Mouse (Mus musculus): ENCODE measurements around the gene St6galnac4. TPM values are rescaled to one million over a fixed set of nuclear protein-coding genes. Genes with fewer than 3 reads are reported as not detected.
A peak's percentile ranks its signal among the peaks of the same experiment; 100 is the strongest.

The St6galnac4 gene
- polyA plus RNA-seq, 1 experiment from 2014 or later = 36.5 TPM

DNA sequence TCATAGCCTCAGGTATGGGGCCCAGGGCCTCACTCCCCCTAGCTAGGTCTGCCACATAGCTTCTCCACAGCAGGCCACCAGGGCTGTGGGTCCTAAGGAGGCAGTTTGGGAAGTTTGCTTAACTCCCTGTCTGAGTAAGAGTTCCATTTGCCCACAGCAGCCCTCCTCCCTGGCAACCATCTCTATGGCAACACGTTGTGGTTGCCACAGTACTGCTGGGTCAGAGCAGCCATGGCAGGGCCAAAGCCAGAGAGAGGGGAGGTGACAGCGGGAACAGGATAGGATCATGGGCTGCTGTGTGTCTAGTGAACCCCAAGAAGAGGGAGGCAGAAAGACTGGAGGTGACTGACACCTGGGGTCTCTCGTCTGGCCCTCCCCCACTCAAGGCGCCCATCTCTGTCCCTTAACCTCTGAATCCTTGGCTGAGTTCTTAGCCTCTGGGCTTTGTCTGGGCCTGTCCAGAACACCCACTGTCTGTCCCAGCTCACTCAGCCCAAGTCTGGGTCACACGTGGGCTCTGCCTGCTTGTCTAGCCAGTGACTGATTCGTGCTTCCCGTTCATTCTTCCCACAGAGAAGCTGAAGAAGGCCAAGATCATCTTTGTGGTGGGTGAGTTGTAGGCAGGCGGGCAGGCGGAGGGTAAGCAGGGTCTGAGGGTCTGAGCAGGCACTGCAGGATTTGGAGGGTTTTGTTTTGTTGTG lies 42.5 kb downstream of the St6galnac4 start:
- Histone ChIP-seq H3K4me1 (peaks cover 70% of the 10 kb centered on the region), H3K27ac (replicated peaks) (peak overlapping the region; percentile 84), H3K9me3 (replicated peaks) (no peaks in the 10 kb centered on the region), H3K36me3 (no peaks in the 10 kb centered on the region), H3K9ac (no peak overlapping the region), H3K4me2 (replicated peaks) (peak overlapping the region; percentile 19), H3K27me3 (no peaks in the 10 kb centered on the region), H3K4me3 (replicated peaks) (0 out of 2 replicates have a peak overlapping the region, but pooled peaks have one; percentile 4)
- 41% methylated on average over 9 of the region's 9 CpGs for WGBS
- ATAC-seq (ENCODE audit: insufficient number of reproducible peaks, low FRiP score, low TSS enrichment, low read depth) = peak; percentile 25; the same call in 1 of the 2 replicates

DNA sequence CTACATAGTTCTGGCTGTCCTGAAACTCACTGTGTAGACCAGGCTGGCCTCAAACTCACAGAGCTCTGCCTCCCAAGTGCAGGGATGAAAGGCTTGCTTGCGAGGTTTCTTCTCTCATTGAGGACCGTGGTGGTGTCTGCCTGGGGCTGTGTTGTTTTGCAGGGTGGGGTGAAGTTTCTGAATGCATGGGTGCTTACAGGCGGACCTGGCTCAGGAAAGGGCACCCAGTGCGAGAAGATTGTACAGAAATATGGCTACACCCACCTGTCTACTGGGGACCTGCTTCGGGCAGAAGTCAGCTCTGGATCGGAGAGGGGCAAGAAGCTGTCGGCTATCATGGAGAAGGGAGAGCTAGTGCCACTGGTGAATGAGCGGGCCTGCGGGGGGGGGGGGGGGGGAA lies 43.1 kb downstream of the St6galnac4 start:
- 76% methylated on average over 8 of the region's 9 CpGs for WGBS
- Histone ChIP-seq H3K9me3 (replicated peaks) (no peaks in the 10 kb centered on the region), H3K27ac (replicated peaks) (no peak overlapping the region), H3K9ac (no peak overlapping the region), H3K4me1 (peaks cover 69% of the 10 kb centered on the region), H3K4me2 (replicated peaks) (no peak overlapping the region), H3K27me3 (no peaks in the 10 kb centered on the region), H3K4me3 (replicated peaks) (no peak overlapping the region), H3K36me3 (no peaks in the 10 kb centered on the region)
- no peak for ATAC-seq (ENCODE audit: insufficient number of reproducible peaks, low FRiP score, low TSS enrichment, low read depth)

DNA sequence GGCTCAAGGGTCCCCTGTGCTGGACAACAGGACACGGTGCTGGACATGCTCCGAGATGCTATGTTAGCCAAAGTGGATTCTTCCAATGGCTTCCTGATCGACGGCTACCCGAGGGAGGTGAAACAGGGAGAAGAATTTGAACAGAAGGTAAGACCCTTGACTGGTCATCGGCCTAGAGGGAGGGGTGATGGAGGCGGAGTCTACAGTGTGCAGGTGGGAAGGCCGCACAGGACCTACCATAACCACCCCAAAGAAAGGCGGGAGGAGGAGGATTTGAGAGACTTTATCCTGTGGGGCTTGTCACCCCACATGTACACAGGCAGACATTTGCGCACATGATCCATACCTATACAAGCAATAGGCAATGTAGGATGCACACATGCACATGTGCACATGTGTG lies 44.2 kb downstream of the St6galnac4 start:
- Histone ChIP-seq H3K9me3 (replicated peaks) (no peaks in the 10 kb centered on the region), H3K36me3 (no peaks in the 10 kb centered on the region), H3K4me1 (peaks cover 59% of the 10 kb centered on the region), H3K4me2 (replicated peaks) (no peak overlapping the region), H3K4me3 (replicated peaks) (no peak overlapping the region), H3K27me3 (no peaks in the 10 kb centered on the region), H3K27ac (replicated peaks) (no peak overlapping the region), H3K9ac (no peak overlapping the region)
- no peak for ATAC-seq (ENCODE audit: insufficient number of reproducible peaks, low FRiP score, low TSS enrichment, low read depth)
- WGBS = 84% methylated on average over 10 of the region's 10 CpGs

DNA sequence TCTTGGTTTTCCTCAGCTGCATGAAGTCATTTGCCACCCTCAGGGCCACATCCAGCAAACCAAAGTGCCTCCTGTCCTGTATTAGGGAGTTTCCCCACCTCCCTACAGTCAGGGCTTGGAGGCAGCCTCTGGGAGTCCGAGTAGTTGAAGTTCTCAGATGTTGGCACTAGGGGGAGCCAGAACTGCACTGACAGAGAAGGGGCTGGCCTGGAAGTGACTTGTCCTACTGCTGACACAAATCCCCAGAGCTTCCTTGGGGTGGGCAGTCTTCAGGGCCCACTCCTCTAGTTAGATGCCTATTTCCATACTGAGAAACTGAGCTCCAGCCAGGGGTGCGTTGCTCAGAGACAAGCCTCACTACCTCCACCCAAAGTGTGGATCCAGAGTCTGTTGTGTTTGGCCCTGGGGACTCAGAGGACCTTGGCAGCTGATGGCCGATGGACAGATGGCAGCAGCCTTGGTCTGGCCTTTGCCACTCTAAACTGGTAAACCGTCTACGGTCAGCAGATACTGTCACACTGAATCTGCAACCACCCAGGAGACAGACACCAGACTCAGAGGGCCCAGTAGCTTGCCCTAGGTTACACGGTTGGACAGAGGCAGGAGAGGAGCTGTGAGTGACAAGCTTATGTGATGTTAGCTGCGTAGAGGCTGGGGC lies 45.0 kb downstream of the St6galnac4 start:
- no peak overlapping the region for H3K27ac ChIP-seq (replicated peaks)
- ATAC-seq (ENCODE audit: insufficient number of reproducible peaks, low FRiP score, low TSS enrichment, low read depth) = no peak; the same call in 1 of the 2 replicates
- peaks cover 51% of the 10 kb centered on the region for H3K4me1 ChIP-seq
- no peaks in the 10 kb centered on the region for H3K9me3 ChIP-seq (replicated peaks)
- H3K4me3 ChIP-seq (replicated peaks) = no peak overlapping the region
- H3K9ac ChIP-seq = no peak overlapping the region
- no peaks in the 10 kb centered on the region for H3K36me3 ChIP-seq
- no peaks in the 10 kb centered on the region for H3K27me3 ChIP-seq
- 42% methylated on average over 7 of the region's 7 CpGs for WGBS
- H3K4me2 ChIP-seq (replicated peaks) = no peak overlapping the region

GRCm38 (mm10) chr2:32633660-32634059 lies 46.8 kb downstream of the St6galnac4 start:
- ATAC-seq (ENCODE audit: insufficient number of reproducible peaks, low FRiP score, low TSS enrichment, low read depth) = no peak
- WGBS = 71% methylated on average over 5 of the region's 5 CpGs
- H3K27ac ChIP-seq (replicated peaks) = peak overlapping the region; percentile 40; the same call in 1 of the 2 replicates

GRCm38 (mm10) chr2:32634277-32635105 lies 47.6 kb downstream of the St6galnac4 start:
- H3K27ac ChIP-seq (replicated peaks) = no peak overlapping the region
- no peaks in the 10 kb centered on the region for H3K27me3 ChIP-seq
- H3K4me2 ChIP-seq (replicated peaks) = no peak overlapping the region
- H3K36me3 ChIP-seq = no peaks in the 10 kb centered on the region
- H3K4me1 ChIP-seq = peaks cover 35% of the 10 kb centered on the region
- no peak for ATAC-seq (ENCODE audit: insufficient number of reproducible peaks, low FRiP score, low TSS enrichment, low read depth)
- H3K9me3 ChIP-seq (replicated peaks) = no peaks in the 10 kb centered on the region
- 82% methylated on average over 10 of the region's 10 CpGs for WGBS
- no peak overlapping the region for H3K4me3 ChIP-seq (replicated peaks)
- H3K9ac ChIP-seq = no peak overlapping the region

More at GRCm38 (mm10) chr2:32633660-32634059, 46.8 kb downstream of the St6galnac4 start:
- H3K9me3 ChIP-seq (replicated peaks) = no peaks in the 10 kb centered on the region
- H3K36me3 ChIP-seq = no peaks in the 10 kb centered on the region
- H3K4me1 ChIP-seq = peaks cover 43% of the 10 kb centered on the region
- no peak overlapping the region for H3K9ac ChIP-seq
- H3K4me3 ChIP-seq (replicated peaks) = no peak overlapping the region
- H3K27me3 ChIP-seq = no peaks in the 10 kb centered on the region
- no peak overlapping the region for H3K4me2 ChIP-seq (replicated peaks)

DNA sequence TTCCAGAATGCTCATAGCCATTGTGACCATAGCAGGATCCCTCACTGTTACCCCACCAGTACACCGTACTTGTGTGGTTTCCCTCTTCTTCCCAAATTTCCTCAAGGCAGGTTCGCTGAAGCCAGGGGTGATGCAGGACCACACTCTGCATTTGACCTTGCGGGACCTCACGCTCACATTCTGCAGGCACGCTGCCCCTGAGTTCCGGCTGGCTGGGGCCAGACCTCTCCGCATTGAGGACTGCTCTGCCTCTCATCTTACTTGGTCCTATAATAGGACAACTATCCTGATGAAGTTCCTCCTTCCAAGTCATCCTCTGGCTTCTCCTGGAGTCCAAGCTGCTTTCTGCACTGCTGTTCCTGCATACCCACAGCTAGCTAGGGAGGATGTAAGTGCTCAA lies 49.7 kb downstream of the St6galnac4 start:
- no peak overlapping the region for H3K4me2 ChIP-seq (replicated peaks)
- H3K9me3 ChIP-seq (replicated peaks) = no peaks in the 10 kb centered on the region
- no peak overlapping the region for H3K9ac ChIP-seq
- H3K4me1 ChIP-seq = peaks cover 29% of the 10 kb centered on the region
- H3K4me3 ChIP-seq (replicated peaks) = no peak overlapping the region
- H3K27me3 ChIP-seq = no peaks in the 10 kb centered on the region
- 78% methylated on average over 7 of the region's 7 CpGs for whole genome bisulfite sequencing
- H3K36me3 ChIP-seq = no peaks in the 10 kb centered on the region
- no peak for ATAC-seq (ENCODE audit: insufficient number of reproducible peaks, low FRiP score, low TSS enrichment, low read depth)
- H3K27ac ChIP-seq (replicated peaks) = no peak overlapping the region

DNA sequence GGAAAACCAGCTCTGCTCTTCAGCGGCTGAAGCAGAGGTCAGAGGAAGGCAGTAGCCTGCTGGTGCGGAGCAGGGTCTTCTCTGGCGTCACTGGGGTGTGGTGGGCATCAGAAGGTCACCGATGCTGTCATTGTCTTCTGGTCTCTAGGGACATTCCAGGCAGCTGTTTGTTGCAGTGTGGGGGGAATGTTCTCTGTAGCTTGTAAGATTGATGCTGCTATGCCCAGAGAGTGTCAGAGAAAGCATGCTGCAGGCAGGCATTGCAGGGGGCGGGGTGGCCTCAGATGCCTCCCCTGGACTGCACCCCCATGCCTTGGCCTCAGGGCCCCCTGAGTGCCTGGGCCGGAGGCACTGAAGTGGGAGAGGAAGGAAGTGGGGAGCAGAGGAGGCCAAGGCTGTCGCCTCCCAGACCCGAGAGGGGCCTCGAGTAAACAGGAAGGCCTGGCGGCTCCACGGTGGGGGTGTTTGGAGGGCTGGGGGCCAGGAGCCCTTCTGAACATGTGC lies 50.9 kb downstream of the St6galnac4 start:
- Histone ChIP-seq H3K36me3 (no peaks in the 10 kb centered on the region), H3K9ac (no peak overlapping the region), H3K27me3 (no peaks in the 10 kb centered on the region), H3K4me1 (peaks cover 29% of the 10 kb centered on the region), H3K4me2 (replicated peaks) (no peak overlapping the region), H3K9me3 (replicated peaks) (no peaks in the 10 kb centered on the region), H3K4me3 (replicated peaks) (no peak overlapping the region), H3K27ac (replicated peaks) (peak overlapping the region; percentile 41; the same call in 1 of the 2 replicates)
- peak; percentile 60 for ATAC-seq (ENCODE audit: insufficient number of reproducible peaks, low FRiP score, low TSS enrichment, low read depth)
- WGBS = 15% methylated on average over 11 of the region's 11 CpGs

DNA sequence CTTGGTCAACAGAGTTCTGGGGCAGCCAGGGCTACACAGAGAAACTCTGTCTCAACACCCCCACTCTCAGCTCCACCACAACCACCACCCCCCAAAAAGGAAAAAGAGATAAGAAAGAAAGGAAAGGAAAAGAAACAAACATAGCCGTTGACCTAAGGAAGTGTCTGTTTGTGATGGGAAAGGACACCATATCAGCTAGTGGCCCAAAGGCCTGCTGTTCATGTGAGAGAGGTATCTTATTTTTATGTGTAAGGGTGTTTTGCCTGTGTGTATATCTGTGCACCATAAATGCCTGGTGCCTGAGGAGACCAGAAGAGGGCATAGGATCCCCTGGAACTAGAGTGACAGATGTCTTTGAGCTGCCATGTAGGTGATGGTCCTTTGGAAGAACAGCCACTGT lies 52.7 kb downstream of the St6galnac4 start:
- Histone ChIP-seq H3K9ac (no peak overlapping the region), H3K27me3 (no peaks in the 10 kb centered on the region), H3K27ac (replicated peaks) (no peak overlapping the region), H3K4me3 (replicated peaks) (no peak overlapping the region), H3K4me1 (peaks cover 20% of the 10 kb centered on the region), H3K4me2 (replicated peaks) (no peak overlapping the region), H3K36me3 (no peaks in the 10 kb centered on the region), H3K9me3 (replicated peaks) (no peaks in the 10 kb centered on the region)
- no peak for ATAC-seq (ENCODE audit: insufficient number of reproducible peaks, low FRiP score, low TSS enrichment, low read depth)
- WGBS = 69% methylated on average over 1 of the region's 1 CpGs

- peaks cover 25% of the 10 kb centered on the region for H3K4me1 ChIP-seq
- H3K27ac ChIP-seq (replicated peaks) = no peak overlapping the region
- H3K4me2 ChIP-seq (replicated peaks) = no peak overlapping the region
- WGBS = 57% methylated on average over 6 of the region's 6 CpGs
- no peak overlapping the region for H3K9ac ChIP-seq
- ATAC-seq (ENCODE audit: insufficient number of reproducible peaks, low FRiP score, low TSS enrichment, low read depth) = no peak
- no peaks in the 10 kb centered on the region for H3K27me3 ChIP-seq
- H3K9me3 ChIP-seq (replicated peaks) = no peaks in the 10 kb centered on the region
- H3K36me3 ChIP-seq = no peaks in the 10 kb centered on the region
- H3K4me3 ChIP-seq (replicated peaks) = no peak overlapping the region
Observed at GRCm38 (mm10) chr2:32640550-32641051, 53.7 kb downstream of the St6galnac4 start.

GRCm38 (mm10) chr2:32641810-32642209 lies 54.9 kb downstream of the St6galnac4 start:
- Histone ChIP-seq H3K4me3 (replicated peaks) (no peak overlapping the region), H3K27me3 (no peaks in the 10 kb centered on the region), H3K36me3 (no peaks in the 10 kb centered on the region), H3K4me2 (replicated peaks) (no peak overlapping the region), H3K4me1 (peaks cover 37% of the 10 kb centered on the region), H3K27ac (replicated peaks) (no peak overlapping the region), H3K9ac (no peak overlapping the region), H3K9me3 (replicated peaks) (no peaks in the 10 kb centered on the region)
- WGBS = 79% methylated on average over 5 of the region's 5 CpGs
- no peak for ATAC-seq (ENCODE audit: insufficient number of reproducible peaks, low FRiP score, low TSS enrichment, low read depth)
